Mouse (Mus musculus): Measurements from ENCODE around the gene Gpkow.
"Not testable (repeated sequence)": the region's sequence is repeated elsewhere in the genome, so short reads cannot be mapped to it uniquely, and the experiment has no call there.

Gpkow gene

DNA sequence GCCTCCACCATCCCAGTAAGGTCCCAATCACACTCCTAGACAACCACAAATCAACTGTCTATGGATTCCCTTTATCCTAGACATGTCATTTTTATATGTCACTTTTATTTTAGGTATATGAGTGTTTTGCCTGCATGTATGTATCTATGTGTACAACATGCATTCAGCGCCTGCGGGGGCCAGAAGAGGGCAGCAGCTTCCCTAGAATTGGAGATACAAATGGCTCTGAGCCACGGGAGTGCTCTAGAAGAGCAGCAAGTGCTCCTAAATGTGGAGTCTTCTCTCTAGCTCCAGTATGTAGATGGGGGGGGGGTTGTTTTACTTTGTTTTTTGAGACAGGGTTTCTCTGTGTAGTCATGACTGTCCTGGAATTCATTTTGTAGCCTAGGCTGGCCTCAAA lies 56.7 kb downstream of the Gpkow start:
- peak; percentile 49 for DNase-seq (ENCODE audit: low read depth, low spot score)
- H3K27me3 ChIP-seq (ENCODE audit: control insufficient read depth, insufficient read depth, low read length, poor library complexity, severe bottlenecking); H3K36me3 ChIP-seq (ENCODE audit: control insufficient read depth, insufficient read depth, low read length, poor library complexity, severe bottlenecking): not testable (repeated sequence)
